Mouse (Mus musculus) hindbrain, postnatal 0 days (tissue): ENCODE measurements around the gene Rbfox1. TPM values are rescaled to one million over a fixed set of nuclear protein-coding genes. Genes with fewer than 3 reads are reported as not detected.

Experiments
- ATAC-seq: fragments of 200-750 bp; cut with Nextera tagmentation; 2 replicates; pipeline ENCODE4 v1.8.0; 2017; ENCODE audit warnings: mild to moderate bottlenecking, moderate TSS enrichment, moderate library complexity
- DNase-seq: peaks from one replicate; pipeline ENCODE4 v3.0.0-alpha.2; 2015; ENCODE audit warnings: low spot score
- H3K27ac ChIP-seq: fragments of 300-500 bp; sonication (generic); 2 replicates; pipeline ENCODE4 v1.5.1; 2014; ENCODE audit warnings: mild to moderate bottlenecking
- H3K27me3 ChIP-seq: fragments of 300-500 bp; sonication (generic); 2 replicates; pipeline ENCODE4 v1.6.1; 2014; ENCODE audit warnings: low read length, mixed read lengths; ENCODE audit not compliant: insufficient read depth
- H3K36me3 ChIP-seq: fragments of 300-500 bp; sonication (generic); 2 replicates; pipeline ENCODE4 v1.6.1; 2014; ENCODE audit warnings: low read length, mixed read lengths; ENCODE audit not compliant: insufficient read depth
- H3K4me1 ChIP-seq: fragments of 300-500 bp; sonication (generic); 2 replicates; pipeline ENCODE4 v1.6.1; 2014; ENCODE audit warnings: antibody characterized with exemption, low read length, mixed read lengths; ENCODE audit not compliant: insufficient read depth
- H3K4me2 ChIP-seq: fragments of 300-500 bp; sonication (generic); 2 replicates; pipeline ENCODE4 v1.6.1; 2014; ENCODE audit warnings: low read depth, mild to moderate bottlenecking, low read length, moderate library complexity, mixed read lengths
- H3K4me3 ChIP-seq: fragments of 300-500 bp; sonication (generic); 2 replicates; pipeline ENCODE4 v1.5.1; 2014; ENCODE audit warnings: low read length
- H3K9ac ChIP-seq: fragments of 300-500 bp; sonication (generic); replicated peaks from 2 replicates; pipeline ENCODE4 v1.6.1; 2014; ENCODE audit warnings: mild to moderate bottlenecking, low read length, moderate library complexity, mixed read lengths
- H3K9me3 ChIP-seq: fragments of 300-500 bp; sonication (generic); 2 replicates; pipeline ENCODE4 v1.6.1; 2016; ENCODE audit warnings: low read length, mixed read lengths
- CTCF ChIP-seq: IDR thresholded peaks from 2 replicates; pipeline ENCODE4 v1.5.1; 2016; ENCODE audit warnings: antibody characterized with exemption, control low read depth, low read depth
- WGBS: fragments of 180-500 bp; shearing (Covaris S2); extraction: QIAGEN DNeasy Blood & Tissue Kit; methylation state at CpG from one replicate; pipeline ENCODE4 v1.1.7; 2014; 5-methylcytosine and 5-hydroxymethylcytosine counted together
- polyA plus RNA-seq: library from polyadenylated mRNA; unstranded; fragments of >200 nt; fragmentation: Nextera tagmentation; extraction: Ambion mirVana; gene quantifications from 2 replicates; pipeline ENCODE4 v1.2.1, GENCODE M21; 2015
- total RNA-seq: library from RNA; depleted of rRNA; stranded (reverse); fragments of >200 nt; gene quantifications from 2 replicates; pipeline ENCODE4 v1.2.3, GENCODE M21; 2014

Gene Rbfox1
- total and polyA plus RNA-seq, 2 experiments from 2014 or later, result 158 to 204 TPM

- 73% methylated on average over 11 of the region's 11 CpGs for WGBS
- H3K4me3 ChIP-seq, result no peak overlapping the region
- H3K27ac ChIP-seq, result no peak overlapping the region
- no peak overlapping the region for H3K4me2 ChIP-seq
- no peaks in the 10 kb centered on the region for H3K9me3 ChIP-seq
- no peaks in the 10 kb centered on the region for H3K27me3 ChIP-seq
- no peak for TF ChIP-seq CTCF
- no peaks in the 10 kb centered on the region for H3K36me3 ChIP-seq
- ATAC-seq (no peak), DNase-seq (no peak)
- H3K9ac ChIP-seq, result no peak overlapping the region
- 0 out of 2 replicates have a peak, but pooled peaks cover 3% of the 10 kb centered on the region for H3K4me1 ChIP-seq
Measured at GRCm38 (mm10) chr16:7099506-7100300, 1214.5 kb downstream of the Rbfox1 start.

GRCm38 (mm10) chr16:7102486-7102885, 1217.3 kb downstream of the Rbfox1 start:
- H3K9me3 ChIP-seq, result no peaks in the 10 kb centered on the region
- 77% methylated on average over 1 of the region's 1 CpGs for WGBS

GRCm38 (mm10) chr16:7103301-7103700, 1218.1 kb downstream of the Rbfox1 start:
- Histone ChIP-seq H3K9me3 (no peaks in the 10 kb centered on the region), H3K9ac (no peak overlapping the region), H3K27me3 (no peaks in the 10 kb centered on the region), H3K4me3 (no peak overlapping the region), H3K27ac (no peak overlapping the region), H3K4me2 (no peak overlapping the region), H3K36me3 (no peaks in the 10 kb centered on the region), H3K4me1 (0 out of 2 replicates have a peak, but pooled peaks cover 3% of the 10 kb centered on the region)
- ATAC-seq (no peak), DNase-seq (no peak)
- no peak for TF ChIP-seq CTCF
- WGBS, result 71% methylated on average over 5 of the region's 5 CpGs

More at GRCm38 (mm10) chr16:7102486-7102885, 1217.3 kb downstream of the Rbfox1 start:
- H3K27me3 ChIP-seq, result no peaks in the 10 kb centered on the region
- no peak for TF ChIP-seq CTCF
- no peak overlapping the region for H3K27ac ChIP-seq
- H3K4me3 ChIP-seq, result no peak overlapping the region
- no peak for ATAC-seq
- no peak overlapping the region for H3K9ac ChIP-seq
- no peak overlapping the region for H3K4me2 ChIP-seq
- no peak for DNase-seq
- no peaks in the 10 kb centered on the region for H3K36me3 ChIP-seq
- 0 out of 2 replicates have a peak, but pooled peaks cover 3% of the 10 kb centered on the region for H3K4me1 ChIP-seq

GRCm38 (mm10) chr16:7106450-7107015, 1221.4 kb downstream of the Rbfox1 start:
- TF ChIP-seq CTCF, result no peak
- no peak for ATAC-seq
- Histone ChIP-seq H3K4me3 (no peak overlapping the region), H3K27ac (no peak overlapping the region), H3K4me1 (no peaks in the 10 kb centered on the region), H3K4me2 (no peak overlapping the region), H3K9ac (no peak overlapping the region), H3K27me3 (no peaks in the 10 kb centered on the region), H3K36me3 (no peaks in the 10 kb centered on the region), H3K9me3 (no peaks in the 10 kb centered on the region)
- peak; percentile 15 for DNase-seq
- 55% methylated on average over 5 of the region's 5 CpGs for WGBS

- no peak overlapping the region for H3K4me3 ChIP-seq
- ATAC-seq, result no peak
- no peak for TF ChIP-seq CTCF
Measured at GRCm38 (mm10) chr16:7115945-7116344, 1230.8 kb downstream of the Rbfox1 start.

GRCm38 (mm10) chr16:7129591-7129990, 1244.4 kb downstream of the Rbfox1 start:
- TF ChIP-seq CTCF, result no peak
- 94% methylated on average over 5 of the region's 5 CpGs for WGBS
- no peak for DNase-seq
- Histone ChIP-seq H3K4me3 (no peak overlapping the region), H3K4me2 (no peak overlapping the region), H3K4me1 (no peaks in the 10 kb centered on the region), H3K27me3 (no peaks in the 10 kb centered on the region), H3K27ac (no peak overlapping the region), H3K36me3 (no peaks in the 10 kb centered on the region), H3K9me3 (no peaks in the 10 kb centered on the region), H3K9ac (no peak overlapping the region)
- no peak for ATAC-seq

More at GRCm38 (mm10) chr16:7115945-7116344, 1230.8 kb downstream of the Rbfox1 start:
- DNase-seq, result no peak
- no peak overlapping the region for H3K9ac ChIP-seq
- no peak overlapping the region for H3K4me2 ChIP-seq
- H3K36me3 ChIP-seq, result no peaks in the 10 kb centered on the region
- 84% methylated on average over 3 of the region's 3 CpGs for WGBS
- no peaks in the 10 kb centered on the region for H3K27me3 ChIP-seq
- no peaks in the 10 kb centered on the region for H3K4me1 ChIP-seq
- no peak overlapping the region for H3K27ac ChIP-seq
- no peaks in the 10 kb centered on the region for H3K9me3 ChIP-seq

GRCm38 (mm10) chr16:7132434-7132833, 1247.3 kb downstream of the Rbfox1 start:
- Histone ChIP-seq H3K9me3 (no peaks in the 10 kb centered on the region), H3K9ac (no peak overlapping the region), H3K4me1 (0 out of 2 replicates have a peak, but pooled peaks cover 3% of the 10 kb centered on the region), H3K4me2 (no peak overlapping the region), H3K27me3 (no peaks in the 10 kb centered on the region), H3K4me3 (no peak overlapping the region), H3K36me3 (no peaks in the 10 kb centered on the region), H3K27ac (no peak overlapping the region)
- ATAC-seq (no peak), DNase-seq (no peak)
- WGBS, result 65% methylated on average over 1 of the region's 1 CpGs
- no peak for TF ChIP-seq CTCF
